Mouse (Mus musculus) kidney, adult 11 months (tissue): ENCODE results near the gene Ppp2r3d.
"Not testable (repeated sequence)": the region's sequence is repeated elsewhere in the genome, so short reads cannot be mapped to it uniquely, and the experiment has no call there.

Experiments used
- DNase-seq: peaks from one replicate; pipeline ENCODE4 v3.0.0; 2022

Gene Ppp2r3d

GRCm38 (mm10) chr9:124476096-124476902 is at the start of gene Ppp2r3d:
TSS of gene Ppp2r3d (minus strand) at chr9:124476898.
- DNase-seq = peak; percentile 6

GRCm38 (mm10) chr9:124493693-124494092 is 17.0 kb upstream of the Ppp2r3d start, which contains the start of gene Gm21836:
TSS of gene Gm21836 (minus strand) at chr9:124493793.
- DNase-seq = not testable (repeated sequence)

- DNase-seq = not testable (repeated sequence)
Observed at GRCm38 (mm10) chr9:124480361-124480980, 3.8 kb upstream of the Ppp2r3d start.

- no peak for DNase-seq
Observed at GRCm38 (mm10) chr9:124478081-124478480, 1.4 kb upstream of the Ppp2r3d start.

- no peak for DNase-seq
Observed at GRCm38 (mm10) chr9:124475689-124476088, 1.0 kb downstream of the Ppp2r3d start.

- DNase-seq = peak; percentile 16
Observed at GRCm38 (mm10) chr9:124456572-124456971, 20.1 kb downstream of the Ppp2r3d start.

GRCm38 (mm10) chr9:124442533-124442855 is 34.2 kb downstream of the Ppp2r3d start:
- peak; percentile 8 for DNase-seq

GRCm38 (mm10) chr9:124441681-124442532 is 34.8 kb downstream of the Ppp2r3d start:
- DNase-seq = peak; percentile 21

- DNase-seq = peak; percentile 46
Observed at GRCm38 (mm10) chr9:124440724-124441045, 36.0 kb downstream of the Ppp2r3d start.

GRCm38 (mm10) chr9:124439848-124440723 is 36.6 kb downstream of the Ppp2r3d start:
- DNase-seq = peak; percentile 60

GRCm38 (mm10) chr9:124439403-124439847 is 37.3 kb downstream of the Ppp2r3d start:
- DNase-seq = no peak

- peak; percentile 11 for DNase-seq
Observed at GRCm38 (mm10) chr9:124438686-124439346, 37.9 kb downstream of the Ppp2r3d start.

- peak; percentile 93 for DNase-seq
Observed at GRCm38 (mm10) chr9:124425411-124425885, 51.2 kb downstream of the Ppp2r3d start.

GRCm38 (mm10) chr9:124424542-124425410 is 51.9 kb downstream of the Ppp2r3d start:
- peak; percentile 99 for DNase-seq

- no peak for DNase-seq
Observed at GRCm38 (mm10) chr9:124424292-124424541, 52.5 kb downstream of the Ppp2r3d start.

- peak; percentile 99 for DNase-seq
Observed at GRCm38 (mm10) chr9:124423552-124424291, 53.0 kb downstream of the Ppp2r3d start.

- peak; percentile 97 for DNase-seq
Observed at GRCm38 (mm10) chr9:124422900-124423551, 53.7 kb downstream of the Ppp2r3d start.

GRCm38 (mm10) chr9:124422427-124422826 is 54.3 kb downstream of the Ppp2r3d start:
- DNase-seq = no peak

GRCm38 (mm10) chr9:124412921-124413320 is 63.8 kb downstream of the Ppp2r3d start:
- DNase-seq = no peak

GRCm38 (mm10) chr9:124411553-124411952 is 65.1 kb downstream of the Ppp2r3d start:
- no peak for DNase-seq
